Mouse (Mus musculus) liver, postnatal 0 days (tissue): ENCODE data around the gene Thada.

Experiments used
- CTCF ChIP-seq: sonication (generic); IDR thresholded peaks from 2 replicates; pipeline ENCODE4 v1.5.1; 2016; ENCODE audit warnings: antibody characterized with exemption, low read depth
- EP300 ChIP-seq: IDR thresholded peaks from 2 replicates; pipeline ENCODE4 v1.6.1; 2016; ENCODE audit warnings: antibody characterized with exemption, low read depth, mild to moderate bottlenecking

- peak; percentile 55 for TF ChIP-seq CTCF
- no peak for TF ChIP-seq EP300
These were observed 81.3 kb downstream of the Thada start for GRCm38 (mm10) chr17:84384661-84385060.
